Mouse (Mus musculus) urinary bladder, postnatal 4 days (tissue): ENCODE results near the gene Xrcc3.

Experiments used
- DNase-seq, 2 experiments: peaks; one replicate each; pipeline ENCODE4 v3.0.0; 2021 to 2022; ENCODE audit warnings: low spot score in 2 of 2

The Xrcc3 gene

GRCm38 (mm10) chr12:111814769-111815762 lies 1.4 kb upstream of the Xrcc3 start:
- DNase-seq = no peak

GRCm38 (mm10) chr12:111813111-111813765 lies 435 bp downstream of the Xrcc3 start:
- DNase-seq = no peak

GRCm38 (mm10) chr12:111812611-111813010 lies 1.1 kb downstream of the Xrcc3 start:
- DNase-seq = no peak

- no peak for DNase-seq
Observed at GRCm38 (mm10) chr12:111812075-111812474, 1.6 kb downstream of the Xrcc3 start.

GRCm38 (mm10) chr12:111809762-111810161 lies 3.9 kb downstream of the Xrcc3 start:
- DNase-seq = peak; percentile 76 to 81

- DNase-seq = no peak
Observed at GRCm38 (mm10) chr12:111808775-111809174, 4.9 kb downstream of the Xrcc3 start.

GRCm38 (mm10) chr12:111803538-111803937 lies 10.1 kb downstream of the Xrcc3 start:
- no peak for DNase-seq

- no peak for DNase-seq
Observed at GRCm38 (mm10) chr12:111800459-111801183, 13.1 kb downstream of the Xrcc3 start.

- DNase-seq = no peak
Observed at GRCm38 (mm10) chr12:111798493-111798892, 15.2 kb downstream of the Xrcc3 start.

GRCm38 (mm10) chr12:111797251-111797650 lies 16.4 kb downstream of the Xrcc3 start:
- no peak for DNase-seq

GRCm38 (mm10) chr12:111795180-111795895 lies 18.3 kb downstream of the Xrcc3 start:
- no peak for DNase-seq

- DNase-seq = no peak
Observed at GRCm38 (mm10) chr12:111794526-111795179, 19.0 kb downstream of the Xrcc3 start.

GRCm38 (mm10) chr12:111794102-111794501 lies 19.6 kb downstream of the Xrcc3 start:
- no peak for DNase-seq

GRCm38 (mm10) chr12:111791474-111792104 lies 22.1 kb downstream of the Xrcc3 start:
- DNase-seq = no peak

- DNase-seq = no peak
Observed at GRCm38 (mm10) chr12:111790631-111791030, 23.0 kb downstream of the Xrcc3 start.

- DNase-seq = no peak
Observed at GRCm38 (mm10) chr12:111790090-111790489, 23.6 kb downstream of the Xrcc3 start.

- DNase-seq = no peak
Observed at GRCm38 (mm10) chr12:111787015-111787414, 26.7 kb downstream of the Xrcc3 start.

- DNase-seq = no peak
Observed at GRCm38 (mm10) chr12:111785174-111785573, 28.5 kb downstream of the Xrcc3 start.

GRCm38 (mm10) chr12:111779544-111779943 lies 34.1 kb downstream of the Xrcc3 start:
- no peak for DNase-seq

- DNase-seq = no peak
Observed at GRCm38 (mm10) chr12:111777919-111778318, 35.8 kb downstream of the Xrcc3 start.
